Mouse (Mus musculus) urinary bladder, postnatal 14 days (tissue): ENCODE data around the gene Plxna1.
A peak's percentile ranks its signal among the peaks of the same experiment; 100 is the strongest.

Experiments used
- DNase-seq: peaks from one replicate; pipeline ENCODE4 v3.0.0; 2021; ENCODE audit warnings: low spot score

Gene Plxna1

GRCm38 (mm10) chr6:89328634-89329033 is 33.8 kb downstream of the Plxna1 start:
- no peak for DNase-seq

DNA sequence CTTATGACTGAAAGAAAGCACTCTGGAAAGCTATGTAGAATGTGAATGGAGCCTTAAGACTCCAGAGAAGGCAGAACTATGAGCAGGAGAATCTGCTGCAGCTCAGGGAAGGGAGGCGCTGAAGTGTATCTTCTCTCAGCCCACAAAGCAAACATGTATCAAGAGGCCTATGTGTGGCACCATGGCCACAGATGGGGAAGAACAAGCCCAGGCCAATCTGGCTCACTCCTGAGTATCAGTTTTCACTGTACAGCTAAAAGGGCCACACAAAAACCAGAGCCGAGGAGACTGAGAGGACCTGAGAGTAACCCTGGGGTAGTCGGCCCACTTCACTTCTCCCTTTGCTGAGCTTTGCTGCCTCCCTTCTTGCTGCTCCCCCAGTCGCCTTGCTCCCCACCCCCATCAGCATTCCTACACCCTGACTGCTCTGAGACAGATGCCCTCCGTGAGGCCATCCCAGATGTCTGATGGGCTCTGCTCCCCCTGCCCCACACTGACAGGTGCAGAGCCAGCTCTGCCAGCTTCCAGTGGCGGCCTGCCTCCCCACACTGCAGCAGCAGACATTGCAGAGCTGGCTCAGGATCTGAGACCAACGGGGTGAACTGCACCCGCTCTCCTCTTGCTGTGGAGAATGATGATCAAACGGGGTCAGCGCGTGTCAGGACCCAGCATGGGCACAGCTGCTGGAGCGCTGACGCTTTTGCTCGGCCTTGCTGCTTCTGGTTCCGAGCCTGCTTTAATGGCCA is 34.5 kb downstream of the Plxna1 start:
- no peak for DNase-seq

GRCm38 (mm10) chr6:89324842-89325241 is 37.6 kb downstream of the Plxna1 start:
- no peak for DNase-seq

- DNase-seq: no peak
Measured at GRCm38 (mm10) chr6:89315263-89315662, 47.2 kb downstream of the Plxna1 start.

GRCm38 (mm10) chr6:89311518-89311917 is 50.9 kb downstream of the Plxna1 start:
- DNase-seq: no peak

DNA sequence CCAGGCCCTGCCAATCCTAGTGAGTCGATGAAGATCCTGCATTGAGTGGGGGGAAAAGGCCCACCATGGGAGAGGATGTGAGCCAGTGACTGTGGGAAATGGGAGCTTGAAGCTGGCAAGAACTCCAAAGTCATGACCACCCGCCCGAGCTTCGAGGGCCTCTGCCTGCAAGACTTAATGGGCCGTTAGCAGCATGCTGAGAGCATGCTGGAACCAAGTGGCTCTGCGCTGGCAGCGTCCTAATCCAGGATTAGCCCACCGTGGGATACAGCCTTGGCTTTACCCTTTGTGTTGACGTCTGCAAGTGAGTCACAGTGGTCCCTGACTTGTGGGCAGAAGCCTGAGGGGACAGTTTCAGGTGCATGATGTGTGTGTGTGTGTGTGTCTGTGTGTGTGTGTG is 52.2 kb downstream of the Plxna1 start:
- DNase-seq: no peak

- DNase-seq: no peak
Measured at GRCm38 (mm10) chr6:89308213-89308973, 54.0 kb downstream of the Plxna1 start.

- no peak for DNase-seq
Measured at GRCm38 (mm10) chr6:89304375-89305058, 57.9 kb downstream of the Plxna1 start.

DNA sequence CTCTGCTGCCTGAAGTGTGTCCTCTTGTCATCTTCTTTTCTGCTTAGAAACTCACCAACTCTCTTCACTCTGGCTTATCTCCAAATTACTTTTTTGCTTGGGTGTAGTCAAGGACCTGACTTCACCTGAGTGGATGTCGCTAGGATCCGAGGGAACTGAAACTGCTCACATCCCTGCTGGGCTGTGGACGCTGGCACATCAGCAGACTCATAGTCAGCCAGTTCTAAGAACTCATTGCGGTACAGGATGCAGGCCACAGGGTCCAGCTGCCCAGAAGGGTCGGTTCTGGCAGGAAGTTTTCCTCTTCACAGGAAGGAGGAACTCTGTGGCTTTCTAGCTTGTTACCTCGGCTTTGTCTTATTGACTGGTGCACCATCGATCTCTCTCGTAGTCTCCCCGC is 62.6 kb downstream of the Plxna1 start:
- DNase-seq: no peak

DNA sequence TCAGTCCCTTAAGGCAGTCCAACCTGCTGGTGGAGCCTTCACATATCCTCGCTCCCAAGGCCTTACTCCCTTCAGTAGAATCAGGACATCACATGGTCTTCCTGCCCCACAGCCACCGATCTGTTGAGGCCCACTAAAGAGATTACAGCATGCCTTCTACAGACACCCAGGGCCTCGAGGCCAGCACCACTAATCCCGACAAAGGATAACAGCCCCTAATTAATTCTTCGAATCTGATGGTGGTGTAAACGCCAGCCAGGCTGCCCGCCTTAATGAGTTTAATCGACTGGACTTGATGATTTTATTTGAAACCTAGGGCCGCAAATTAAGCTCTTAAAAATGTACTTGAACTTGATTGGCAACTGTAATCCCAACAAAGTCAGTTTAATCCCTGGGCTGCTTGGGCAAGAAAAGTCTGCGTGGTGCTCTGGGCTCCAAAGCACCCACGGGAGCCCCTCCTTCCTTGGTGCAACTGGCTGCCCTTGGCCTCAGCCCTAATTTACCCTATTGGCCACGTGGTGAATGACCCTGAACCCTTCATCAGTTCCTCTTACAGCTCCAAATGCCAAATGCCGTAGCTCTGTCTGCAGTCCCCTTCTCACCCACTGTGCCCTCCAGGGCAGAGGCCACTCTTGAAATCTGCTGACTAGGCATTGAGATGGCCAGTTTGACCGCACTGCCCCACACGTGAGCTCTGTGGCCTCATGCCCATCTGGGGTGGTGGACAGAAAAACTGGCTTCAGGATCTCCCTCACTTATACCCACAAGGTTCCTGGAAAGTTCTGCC is 65.3 kb downstream of the Plxna1 start:
- no peak for DNase-seq

DNA sequence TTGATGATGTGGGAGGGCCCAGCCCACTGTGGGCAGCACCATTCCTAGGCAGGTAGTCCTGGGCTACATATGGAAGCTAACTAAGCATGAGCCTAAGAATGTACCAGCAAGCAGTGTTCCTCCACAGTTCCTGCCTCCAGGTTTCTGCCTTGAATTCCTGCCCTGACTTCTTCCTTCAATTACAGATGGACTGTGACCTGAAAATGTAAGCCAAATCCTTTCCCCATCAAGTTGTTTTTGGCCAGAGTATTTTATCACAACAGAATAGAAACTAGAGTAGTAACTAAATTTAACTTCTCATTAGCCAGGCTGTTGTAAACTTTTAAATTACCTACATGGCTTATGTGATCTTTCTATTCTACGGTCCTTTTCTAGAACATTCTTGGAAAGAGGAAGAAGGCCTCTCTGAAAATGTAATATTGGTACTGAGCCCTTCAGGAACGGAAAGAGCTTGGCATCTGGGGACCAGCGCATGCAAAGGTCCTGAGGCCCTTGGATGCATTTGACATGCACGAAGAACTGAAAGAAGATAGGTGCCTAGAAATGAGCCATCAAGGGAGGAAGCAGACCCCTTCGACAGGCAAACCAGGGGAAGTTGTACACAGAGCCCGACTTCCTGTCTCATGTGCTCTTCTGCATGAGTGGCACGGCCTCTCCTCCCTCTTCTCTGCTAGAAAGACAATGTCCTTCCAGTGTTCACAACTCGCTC is 66.3 kb downstream of the Plxna1 start:
- DNase-seq: no peak

- no peak for DNase-seq
Measured at GRCm38 (mm10) chr6:89294621-89295020, 67.8 kb downstream of the Plxna1 start.

DNA sequence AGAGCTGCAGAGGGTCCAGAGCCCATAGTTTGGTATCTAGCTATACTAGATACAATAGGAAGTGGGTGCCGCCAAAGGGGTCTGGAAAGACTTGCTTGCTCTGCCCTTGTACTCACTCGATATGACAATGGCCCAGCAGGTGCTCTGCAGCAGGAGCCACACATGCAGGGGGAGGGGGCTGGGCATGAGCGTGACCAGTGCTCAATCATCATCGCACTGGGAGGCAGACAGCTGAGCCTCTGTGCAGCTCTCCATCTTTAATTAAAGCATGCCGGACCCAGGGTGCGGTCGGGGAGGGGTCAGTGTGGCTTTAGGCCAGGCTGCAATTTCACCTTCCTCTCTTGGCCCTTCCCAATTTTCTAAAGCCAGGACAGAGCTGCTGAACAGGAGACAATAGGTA is 70.9 kb downstream of the Plxna1 start:
- DNase-seq: no peak

DNA sequence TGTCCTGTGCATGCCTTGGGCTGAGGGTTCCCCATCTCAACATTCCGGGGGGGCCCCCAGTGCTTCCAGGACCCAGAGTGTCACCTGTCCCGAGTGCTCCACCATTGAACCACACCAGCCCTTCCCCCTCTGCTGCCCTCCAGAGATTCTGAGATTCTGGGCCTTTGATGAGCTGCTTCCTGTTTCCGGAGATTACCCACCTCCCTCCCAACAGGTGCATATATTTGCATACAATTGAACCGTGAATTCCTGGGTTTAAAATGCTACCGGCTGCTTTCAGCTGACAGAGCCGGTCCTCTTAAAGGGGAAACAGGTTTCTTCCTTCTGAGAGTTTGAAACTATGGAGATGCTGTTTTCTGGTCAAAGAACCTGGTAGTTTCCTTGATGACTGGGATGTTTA is 74.3 kb downstream of the Plxna1 start:
- no peak for DNase-seq

DNA sequence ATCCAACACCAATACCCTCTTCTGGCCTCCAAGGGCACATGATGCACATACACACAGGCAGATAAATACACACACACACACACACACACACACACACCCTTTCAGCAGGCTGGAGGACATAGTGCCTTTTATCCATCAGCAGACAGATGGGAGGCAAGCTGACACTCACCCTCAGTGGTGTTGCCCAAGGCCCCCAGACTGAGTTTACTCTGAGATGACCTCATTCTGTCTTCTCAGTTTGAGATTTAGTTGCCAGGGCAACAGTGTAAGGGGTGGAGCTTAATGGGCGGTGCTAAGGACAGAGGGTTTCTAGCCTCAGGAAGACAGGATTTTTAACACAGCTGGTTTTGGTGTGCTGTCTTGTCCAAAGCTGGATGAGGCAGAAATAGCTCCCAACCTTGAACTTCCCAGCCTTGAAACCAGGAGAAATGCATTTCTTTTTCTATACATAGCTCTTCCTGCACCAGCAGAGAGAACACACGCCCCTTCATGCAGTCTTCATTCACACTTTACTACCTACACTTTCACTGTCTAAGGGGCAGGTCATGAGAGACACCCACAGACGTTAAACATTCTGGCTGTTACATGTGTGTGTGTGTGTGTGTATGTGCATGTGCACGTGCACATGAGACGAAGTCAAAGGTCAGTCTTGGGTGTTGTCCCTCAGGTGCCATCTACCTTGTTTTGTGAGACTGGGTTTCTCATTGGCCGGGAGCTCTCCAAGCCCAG is 75.6 kb downstream of the Plxna1 start:
- peak; percentile 22 for DNase-seq

DNA sequence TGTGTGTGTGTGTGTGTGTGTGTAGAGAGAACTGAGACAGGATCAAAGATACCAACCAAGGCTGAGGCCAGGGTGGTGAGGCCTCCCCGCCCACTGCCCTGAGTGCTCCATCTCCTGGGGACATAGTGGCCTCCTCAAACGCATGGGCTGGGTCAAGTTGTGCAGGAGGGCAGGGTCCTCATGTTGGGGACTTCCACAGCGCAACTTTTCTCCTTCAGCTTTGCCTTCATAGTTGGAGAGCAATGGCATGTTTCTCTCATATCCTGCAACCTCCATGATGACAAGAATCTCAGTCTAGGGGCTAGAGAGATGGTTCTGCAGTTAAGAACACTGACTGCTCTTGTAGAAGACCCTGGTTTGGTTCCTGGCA is 76.1 kb downstream of the Plxna1 start:
- no peak for DNase-seq

GRCm38 (mm10) chr6:89285561-89286285 is 76.7 kb downstream of the Plxna1 start:
- DNase-seq: no peak

- DNase-seq: no peak
Measured at GRCm38 (mm10) chr6:89285116-89285515, 77.3 kb downstream of the Plxna1 start.

- no peak for DNase-seq
Measured at GRCm38 (mm10) chr6:89283095-89283494, 79.3 kb downstream of the Plxna1 start.

GRCm38 (mm10) chr6:89282626-89283025 is 79.8 kb downstream of the Plxna1 start:
- DNase-seq: peak; percentile 26
